Mouse (Mus musculus): Measurements from ENCODE around the gene Fgf12. TPM values are rescaled to one million over a fixed set of nuclear protein-coding genes. Genes with fewer than 3 reads are reported as not detected.

Gene Fgf12
- total and polyA plus RNA-seq, 2 experiments, result 0.18 to 0.21 TPM

DNA sequence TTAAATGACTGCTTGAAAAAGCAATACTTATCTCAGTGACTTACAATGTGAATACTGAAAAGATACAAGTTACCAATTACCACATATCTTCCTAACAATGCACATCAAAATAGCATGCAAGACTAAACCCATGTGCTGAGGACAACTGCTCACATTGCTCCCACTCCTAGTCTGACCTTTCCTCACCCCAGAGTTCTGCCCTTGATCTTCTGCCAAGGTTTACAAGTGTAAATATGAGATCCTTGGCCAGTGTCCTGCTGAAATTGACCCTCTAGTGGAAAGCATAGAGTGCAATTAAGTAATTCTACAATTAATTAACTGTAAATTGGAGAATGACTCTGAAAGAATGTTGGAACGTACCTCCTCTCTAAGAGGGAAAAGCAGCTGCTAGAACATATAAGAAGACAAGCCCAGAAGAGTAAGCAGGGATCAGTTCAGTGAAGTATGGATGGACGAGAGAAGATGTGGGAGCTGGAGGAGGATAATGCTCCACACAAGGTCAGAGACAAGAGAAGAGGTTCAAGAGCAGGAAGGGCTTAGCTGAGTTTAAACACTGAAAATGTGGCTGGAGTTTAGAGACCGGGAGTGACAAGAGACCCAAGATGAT, 333.1 kb downstream of the Fgf12 start:
- peak; percentile 55 for DNase-seq (ENCODE audit: extremely low read depth, low read depth, low spot score)
- TF ChIP-seq CTCF (IDR thresholded peaks at IDR 0.05; ENCODE audit: low read depth, low read length) (no peak), POLR2A (IDR thresholded peaks at IDR 0.05; ENCODE audit: extremely low read depth, insufficient read depth, low read length) (no peak)
- 45% methylated on average over 3 of the region's 3 CpGs for WGBS

DNA sequence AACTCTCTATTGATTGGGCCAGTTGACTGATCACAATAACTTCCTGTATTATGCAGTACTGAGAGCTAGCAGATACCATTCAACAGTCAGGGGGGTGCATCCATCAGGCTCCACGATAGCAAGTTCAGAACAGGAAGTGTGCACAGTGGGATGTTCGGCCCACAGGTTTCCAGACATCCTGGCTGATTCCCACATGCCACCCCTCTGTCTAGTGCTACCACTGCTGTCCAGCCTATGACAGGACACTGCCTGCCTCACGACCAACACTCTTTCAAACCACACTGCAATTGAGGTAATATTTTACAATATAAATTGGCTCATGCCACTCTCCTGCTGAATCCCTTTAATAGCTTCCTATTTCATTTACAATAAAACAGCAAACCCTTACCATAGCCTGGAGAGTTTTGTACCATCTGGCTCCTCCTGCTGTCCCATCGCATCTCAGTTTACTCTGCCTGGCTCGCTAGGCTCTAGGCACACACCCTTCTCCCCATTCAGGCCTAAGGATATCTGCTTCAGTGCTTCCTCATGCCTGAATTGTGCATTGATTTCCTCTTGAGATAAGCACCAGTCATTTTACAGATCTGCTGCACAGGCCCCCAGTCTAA, 341.6 kb downstream of the Fgf12 start:
- WGBS, result 73% methylated on average over 5 of the region's 5 CpGs
- Histone ChIP-seq H3K79me2 (ENCODE audit: control insufficient read depth, insufficient read depth, low read length) (no peaks in the 10 kb centered on the region), H3K4me1 (ENCODE audit: control insufficient read depth, insufficient read depth, low read length) (no peaks in the 10 kb centered on the region), H3K36me3 (ENCODE audit: control insufficient read depth, insufficient read depth, low read length) (no peaks in the 10 kb centered on the region), H3K4me3 (ENCODE audit: insufficient read depth, low read depth, low read length) (no peak overlapping the region), H3K27me3 (ENCODE audit: control insufficient read depth, insufficient read depth, low read length) (0 out of 2 replicates have a peak, but pooled peaks cover 2% of the 10 kb centered on the region), H3K9ac (ENCODE audit: low read depth, low read length) (no peak overlapping the region), H3K27ac (replicated peaks; ENCODE audit: insufficient read depth, low read depth, low read length) (no peak overlapping the region)
- DNase-seq (ENCODE audit: extremely low read depth, low read depth, low spot score), result no peak
- TF ChIP-seq POLR2A (IDR thresholded peaks at IDR 0.05; ENCODE audit: extremely low read depth, insufficient read depth, low read length) (no peak), CTCF (IDR thresholded peaks at IDR 0.05; ENCODE audit: low read depth, low read length) (no peak)

More for the DNA sequence above, 333.1 kb downstream of the Fgf12 start:
- Histone ChIP-seq H3K4me1 (ENCODE audit: control insufficient read depth, insufficient read depth, low read length) (no peaks in the 10 kb centered on the region), H3K79me2 (ENCODE audit: control insufficient read depth, insufficient read depth, low read length) (no peaks in the 10 kb centered on the region), H3K27me3 (ENCODE audit: control insufficient read depth, insufficient read depth, low read length) (no peaks in the 10 kb centered on the region), H3K9ac (ENCODE audit: low read depth, low read length) (no peak overlapping the region), H3K36me3 (ENCODE audit: control insufficient read depth, insufficient read depth, low read length) (no peaks in the 10 kb centered on the region), H3K4me3 (ENCODE audit: insufficient read depth, low read depth, low read length) (no peak overlapping the region), H3K27ac (replicated peaks; ENCODE audit: insufficient read depth, low read depth, low read length) (no peak overlapping the region)

DNA sequence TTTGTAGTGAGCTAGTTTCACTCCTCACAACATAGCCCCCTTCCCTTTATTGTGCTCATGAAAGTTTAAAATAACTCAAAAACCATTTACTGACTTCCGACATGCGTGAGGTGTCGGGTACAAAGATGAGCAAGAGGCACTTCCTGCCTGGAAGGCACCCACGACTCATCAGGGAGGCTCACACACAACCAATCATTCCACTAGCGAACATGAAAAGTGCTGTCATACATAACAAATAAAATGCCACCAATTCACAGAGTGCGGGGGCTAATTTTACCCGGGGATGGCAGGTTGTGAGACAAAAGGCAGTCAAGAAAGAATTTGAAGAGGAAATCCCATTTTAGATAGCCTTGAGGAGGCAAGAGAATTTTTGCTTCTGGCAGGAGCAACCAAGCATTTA, 344.6 kb downstream of the Fgf12 start:
- TF ChIP-seq CTCF (IDR thresholded peaks at IDR 0.05; ENCODE audit: low read depth, low read length) (no peak), POLR2A (IDR thresholded peaks at IDR 0.05; ENCODE audit: extremely low read depth, insufficient read depth, low read length) (no peak)
- H3K4me1 ChIP-seq (ENCODE audit: control insufficient read depth, insufficient read depth, low read length), result no peaks in the 10 kb centered on the region
- no peak overlapping the region for H3K4me3 ChIP-seq (ENCODE audit: insufficient read depth, low read depth, low read length)
- H3K36me3 ChIP-seq (ENCODE audit: control insufficient read depth, insufficient read depth, low read length), result no peaks in the 10 kb centered on the region
- H3K79me2 ChIP-seq (ENCODE audit: control insufficient read depth, insufficient read depth, low read length), result no peaks in the 10 kb centered on the region
- no peak overlapping the region for H3K27ac ChIP-seq (replicated peaks; ENCODE audit: insufficient read depth, low read depth, low read length)
- 72% methylated on average over 7 of the region's 7 CpGs for WGBS
- DNase-seq (ENCODE audit: extremely low read depth, low read depth, low spot score), result no peak
- no peak overlapping the region for H3K9ac ChIP-seq (ENCODE audit: low read depth, low read length)
- 0 out of 2 replicates have a peak, but pooled peaks cover under 1% of the 10 kb centered on the region for H3K27me3 ChIP-seq (ENCODE audit: control insufficient read depth, insufficient read depth, low read length)

DNA sequence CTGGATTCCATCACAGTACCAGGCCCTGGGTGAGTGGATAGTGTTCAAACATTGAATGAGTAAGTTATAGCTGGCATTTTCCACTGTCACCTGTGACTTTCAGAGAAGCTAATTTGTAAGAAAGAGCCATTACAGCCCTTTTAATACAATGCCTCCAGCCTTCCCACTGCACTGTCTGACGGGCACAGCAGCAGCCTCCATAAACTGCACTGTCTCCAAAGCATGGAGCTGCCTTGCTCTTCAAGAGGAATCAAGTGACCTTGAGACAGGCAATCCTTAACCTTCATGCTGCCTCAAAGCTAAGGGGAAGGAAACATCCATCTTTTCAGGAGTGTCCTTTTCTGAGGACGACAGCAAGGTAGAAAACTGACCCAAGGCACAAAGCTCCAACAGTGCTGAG, 345.0 kb downstream of the Fgf12 start:
- no peaks in the 10 kb centered on the region for H3K79me2 ChIP-seq (ENCODE audit: control insufficient read depth, insufficient read depth, low read length)
- no peaks in the 10 kb centered on the region for H3K4me1 ChIP-seq (ENCODE audit: control insufficient read depth, insufficient read depth, low read length)
- H3K4me3 ChIP-seq (ENCODE audit: insufficient read depth, low read depth, low read length), result no peak overlapping the region
- DNase-seq (ENCODE audit: extremely low read depth, low read depth, low spot score), result no peak
- TF ChIP-seq POLR2A (IDR thresholded peaks at IDR 0.05; ENCODE audit: extremely low read depth, insufficient read depth, low read length), result no peak
- TF ChIP-seq CTCF (IDR thresholded peaks at IDR 0.05; ENCODE audit: low read depth, low read length), result no peak
- WGBS, result 66% methylated on average over 2 of the region's 2 CpGs
- H3K27me3 ChIP-seq (ENCODE audit: control insufficient read depth, insufficient read depth, low read length), result no peaks in the 10 kb centered on the region
- H3K36me3 ChIP-seq (ENCODE audit: control insufficient read depth, insufficient read depth, low read length), result no peaks in the 10 kb centered on the region
- H3K27ac ChIP-seq (replicated peaks; ENCODE audit: insufficient read depth, low read depth, low read length), result no peak overlapping the region
- H3K9ac ChIP-seq (ENCODE audit: low read depth, low read length), result no peak overlapping the region

DNA sequence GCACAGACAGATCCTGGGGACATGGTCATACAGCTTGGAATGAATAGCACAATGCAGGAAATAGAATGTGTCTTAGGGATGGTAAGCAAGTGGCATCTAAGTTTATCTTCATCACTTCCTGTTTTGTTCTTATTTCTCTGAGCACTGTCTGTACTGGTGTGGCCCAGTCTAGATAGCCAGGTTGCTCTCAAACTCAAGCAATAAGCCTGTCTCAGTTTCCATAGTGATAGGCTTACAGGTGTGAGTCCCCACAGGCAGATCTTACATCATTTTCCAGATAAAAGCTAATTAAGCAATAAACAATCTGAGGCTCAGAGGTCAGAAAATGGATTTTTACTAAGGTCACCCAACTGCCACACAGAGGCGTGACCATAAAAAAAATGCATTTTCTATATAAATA, 348.7 kb downstream of the Fgf12 start:
- H3K27ac ChIP-seq (replicated peaks; ENCODE audit: insufficient read depth, low read depth, low read length), result no peak overlapping the region
- 84% methylated on average over 1 of the region's 1 CpGs for WGBS
- DNase-seq (ENCODE audit: extremely low read depth, low read depth, low spot score), result no peak
- H3K36me3 ChIP-seq (ENCODE audit: control insufficient read depth, insufficient read depth, low read length), result no peaks in the 10 kb centered on the region
- no peak overlapping the region for H3K9ac ChIP-seq (ENCODE audit: low read depth, low read length)
- no peak overlapping the region for H3K4me3 ChIP-seq (ENCODE audit: insufficient read depth, low read depth, low read length)
- TF ChIP-seq POLR2A (IDR thresholded peaks at IDR 0.05; ENCODE audit: extremely low read depth, insufficient read depth, low read length) (no peak), CTCF (IDR thresholded peaks at IDR 0.05; ENCODE audit: low read depth, low read length) (no peak)
- no peaks in the 10 kb centered on the region for H3K27me3 ChIP-seq (ENCODE audit: control insufficient read depth, insufficient read depth, low read length)
- no peaks in the 10 kb centered on the region for H3K79me2 ChIP-seq (ENCODE audit: control insufficient read depth, insufficient read depth, low read length)
- H3K4me1 ChIP-seq (ENCODE audit: control insufficient read depth, insufficient read depth, low read length), result no peaks in the 10 kb centered on the region

DNA sequence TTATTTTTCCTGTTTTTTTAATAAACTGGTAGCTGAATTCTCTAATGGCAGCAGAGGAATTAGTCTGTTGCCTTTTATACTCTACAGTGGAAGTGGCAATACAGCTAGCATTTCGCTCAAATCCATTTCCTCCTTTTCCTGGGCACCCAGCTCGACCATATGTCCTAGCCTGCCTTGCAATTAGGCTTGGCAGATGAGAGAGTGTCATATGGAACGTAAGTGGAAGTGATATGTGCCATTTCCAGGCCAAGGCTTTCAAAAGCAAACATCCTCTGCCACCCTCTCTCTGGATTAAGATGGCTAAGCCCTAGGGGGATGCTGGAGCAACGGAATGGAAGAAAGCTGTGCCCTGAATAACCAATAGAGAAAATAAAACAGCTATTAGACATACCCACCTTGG, 350.2 kb downstream of the Fgf12 start:
- H3K4me3 ChIP-seq (ENCODE audit: insufficient read depth, low read depth, low read length), result no peak overlapping the region
- no peaks in the 10 kb centered on the region for H3K36me3 ChIP-seq (ENCODE audit: control insufficient read depth, insufficient read depth, low read length)
- no peak overlapping the region for H3K9ac ChIP-seq (ENCODE audit: low read depth, low read length)
- 53% methylated on average over 4 of the region's 4 CpGs for WGBS
- TF ChIP-seq CTCF (IDR thresholded peaks at IDR 0.05; ENCODE audit: low read depth, low read length) (no peak), POLR2A (IDR thresholded peaks at IDR 0.05; ENCODE audit: extremely low read depth, insufficient read depth, low read length) (no peak)
- H3K27ac ChIP-seq (replicated peaks; ENCODE audit: insufficient read depth, low read depth, low read length), result no peak overlapping the region
- H3K79me2 ChIP-seq (ENCODE audit: control insufficient read depth, insufficient read depth, low read length), result no peaks in the 10 kb centered on the region
- DNase-seq (ENCODE audit: extremely low read depth, low read depth, low spot score), result no peak
- no peaks in the 10 kb centered on the region for H3K27me3 ChIP-seq (ENCODE audit: control insufficient read depth, insufficient read depth, low read length)
- H3K4me1 ChIP-seq (ENCODE audit: control insufficient read depth, insufficient read depth, low read length), result no peaks in the 10 kb centered on the region
